Mouse (Mus musculus) CD4-positive, CD25-positive, alpha-beta regulatory T cell, adult 2 months (primary cell): ENCODE data around the gene Zfp853.
A peak's percentile ranks its signal among the peaks of the same experiment; 100 is the strongest.

Experiments used
- DNase-seq: peaks from one replicate; pipeline ENCODE4 v3.0.0-alpha.2; 2012; ENCODE audit warnings: low read depth, low spot score

The Zfp853 gene

GRCm38 (mm10) chr5:143293404-143293803 is at the start of gene Zfp853:
Gene Zfp853 (minus strand): TSS chr5:143293623.
- no peak for DNase-seq

- no peak for DNase-seq
Measured at GRCm38 (mm10) chr5:143339603-143340002, 46.2 kb upstream of the Zfp853 start.

- DNase-seq = peak; percentile 28
Measured at GRCm38 (mm10) chr5:143336559-143336958, 43.1 kb upstream of the Zfp853 start.

- DNase-seq = no peak
Measured at GRCm38 (mm10) chr5:143335089-143335460, 41.7 kb upstream of the Zfp853 start.

GRCm38 (mm10) chr5:143334418-143335088 is 41.1 kb upstream of the Zfp853 start:
- DNase-seq = no peak

GRCm38 (mm10) chr5:143333872-143334271 is 40.4 kb upstream of the Zfp853 start:
- DNase-seq = peak; percentile 87

- DNase-seq = peak; percentile 93
Measured at GRCm38 (mm10) chr5:143328690-143329495, 35.5 kb upstream of the Zfp853 start, which contains the start of gene Zdhhc4. Gene Zdhhc4 (minus strand): TSS chr5:143329256.

- no peak for DNase-seq
Measured at GRCm38 (mm10) chr5:143317288-143317610, 23.8 kb upstream of the Zfp853 start.

GRCm38 (mm10) chr5:143316605-143317287 is 23.3 kb upstream of the Zfp853 start:
- no peak for DNase-seq

- no peak for DNase-seq
Measured at GRCm38 (mm10) chr5:143315514-143315888, 22.1 kb upstream of the Zfp853 start.

- peak; percentile 95 for DNase-seq
Measured at GRCm38 (mm10) chr5:143314730-143315513, 21.5 kb upstream of the Zfp853 start, which contains the start of gene E130309D02Rik. Gene E130309D02Rik (minus strand): TSS chr5:143315360.

GRCm38 (mm10) chr5:143314183-143314729 is 20.8 kb upstream of the Zfp853 start:
- no peak for DNase-seq

- DNase-seq = peak; percentile 92
Measured at GRCm38 (mm10) chr5:143311886-143312285, 18.5 kb upstream of the Zfp853 start.

GRCm38 (mm10) chr5:143309916-143310315 is 16.5 kb upstream of the Zfp853 start:
- no peak for DNase-seq

- no peak for DNase-seq
Measured at GRCm38 (mm10) chr5:143308825-143309224, 15.4 kb upstream of the Zfp853 start.

- DNase-seq = no peak
Measured at GRCm38 (mm10) chr5:143304251-143304650, 10.8 kb upstream of the Zfp853 start.

- DNase-seq = peak; percentile 18
Measured at GRCm38 (mm10) chr5:143301296-143301695, 7.9 kb upstream of the Zfp853 start.

GRCm38 (mm10) chr5:143299686-143300085 is 6.3 kb upstream of the Zfp853 start:
- DNase-seq = peak; percentile 54

- peak; percentile 42 for DNase-seq
Measured at GRCm38 (mm10) chr5:143298391-143298790, 5.0 kb upstream of the Zfp853 start.

- no peak for DNase-seq
Measured at GRCm38 (mm10) chr5:143297986-143298385, 4.6 kb upstream of the Zfp853 start.

- no peak for DNase-seq
Measured at GRCm38 (mm10) chr5:143295330-143295729, 1.9 kb upstream of the Zfp853 start.
